Mouse (Mus musculus) MEL (cell line): ENCODE results near the gene Gm12185. TPM values are rescaled to one million over a fixed set of nuclear protein-coding genes. Genes with fewer than 3 reads are reported as not detected.

ENCODE experiments used
- DNase-seq: peaks from one replicate; pipeline ENCODE4 v3.0.0; 2011; ENCODE audit warnings: low read depth, low spot score
- H3K27ac ChIP-seq: 2 replicates; pipeline ENCODE4 v1.5.1; 2012; ENCODE audit warnings: low read depth, mild to moderate bottlenecking, control low read depth, low read length, moderate library complexity; ENCODE audit not compliant: control insufficient read depth
- H3K27me3 ChIP-seq, 2 experiments: fragments of 150-350 bp in 1 of 2; sonication (generic) in 1 of 2; 2 replicates each; pipeline ENCODE4 v1.6.1; 2012; ENCODE audit warnings: low read length in 2 of 2, mild to moderate bottlenecking in 2 of 2, improper control_type of control experiment in 1 of 2, moderate library complexity in 1 of 2; ENCODE audit not compliant: insufficient read depth in 2 of 2, control insufficient read depth in 1 of 2
- H3K36me3 ChIP-seq, 2 experiments: 2 replicates each; pipeline ENCODE4 v1.6.1; 2012 to 2014; ENCODE audit warnings: low read length in 2 of 2, improper control_type of control experiment in 1 of 2, inconsistent platforms in 1 of 2, mild to moderate bottlenecking in 1 of 2; ENCODE audit not compliant: insufficient read depth in 2 of 2, control insufficient read depth in 1 of 2
- H3K4me1 ChIP-seq, 2 experiments: fragments of 150-350 bp in 1 of 2; sonication (generic) in 1 of 2; 2 replicates each; pipeline ENCODE4 v1.6.1; 2012; ENCODE audit warnings: low read length in 2 of 2, improper control_type of control experiment in 1 of 2, mild to moderate bottlenecking in 1 of 2; ENCODE audit not compliant: insufficient read depth in 2 of 2, control insufficient read depth in 1 of 2
- H3K4me3 ChIP-seq, 2 experiments: fragments of 150-350 bp in 1 of 2; sonication (generic) in 1 of 2; 2 replicates each; pipeline ENCODE4 v1.5.1; 2012; ENCODE audit warnings: low read depth in 2 of 2, low read length in 2 of 2, mild to moderate bottlenecking in 2 of 2, moderate library complexity in 2 of 2, control low read depth in 1 of 2, improper control_type of control experiment in 1 of 2; ENCODE audit not compliant: control insufficient read depth in 1 of 2, insufficient read depth in 1 of 2
- H3K79me2 ChIP-seq: 2 replicates; pipeline ENCODE4 v1.6.1; 2012; ENCODE audit warnings: mild to moderate bottlenecking, low read length, moderate library complexity; ENCODE audit not compliant: control insufficient read depth, poor library complexity, insufficient read depth
- H3K9ac ChIP-seq: 2 replicates; pipeline ENCODE4 v1.6.1; 2012; ENCODE audit warnings: low read depth, mild to moderate bottlenecking, control low read depth, low read length, moderate library complexity; ENCODE audit not compliant: control insufficient read depth, poor library complexity, severe bottlenecking
- H3K9me3 ChIP-seq: fragments of 150-350 bp; sonication (generic); replicated peaks from 2 replicates; pipeline ENCODE4 v1.6.1; 2012; ENCODE audit warnings: mild to moderate bottlenecking, low read length, improper control_type of control experiment, moderate library complexity; ENCODE audit not compliant: insufficient read depth
- CHD1 ChIP-seq: IDR thresholded peaks from 2 replicates; pipeline ENCODE4 v1.6.1; 2012; ENCODE audit warnings: low read depth, mild to moderate bottlenecking, inconsistent platforms, low read length, improper control_type of control experiment
- CHD2 ChIP-seq: IDR thresholded peaks from 2 replicates; pipeline ENCODE4 v1.6.1; 2011; ENCODE audit warnings: low read length, improper control_type of control experiment
- EP300 ChIP-seq, 2 experiments: IDR thresholded peaks; 2 replicates each; pipeline ENCODE4 v1.6.1; 2011; ENCODE audit warnings: improper control_type of control experiment in 2 of 2, low read length in 2 of 2, low read depth in 1 of 2, mild to moderate bottlenecking in 1 of 2
- GABPA ChIP-seq: IDR thresholded peaks from 2 replicates; pipeline ENCODE4 v1.6.1; 2012; ENCODE audit warnings: low read depth, mild to moderate bottlenecking, inconsistent platforms, low read length, improper control_type of control experiment, moderate library complexity
- GATA1 ChIP-seq: IDR thresholded peaks from 2 replicates; pipeline ENCODE4 v1.6.1; 2011; ENCODE audit warnings: low read depth, low read length, improper control_type of control experiment
- JUND ChIP-seq: IDR thresholded peaks from 2 replicates; pipeline ENCODE4 v1.6.1; 2011; ENCODE audit warnings: low read depth, mild to moderate bottlenecking, improper control_type of control experiment, low read length
- MAFK ChIP-seq: IDR thresholded peaks from 2 replicates; pipeline ENCODE4 v1.6.1; 2011; ENCODE audit warnings: low read depth, mild to moderate bottlenecking, low read length, improper control_type of control experiment, borderline replicate concordance
- MYC ChIP-seq: IDR thresholded peaks from 2 replicates; pipeline ENCODE4 v1.6.1; 2011; ENCODE audit warnings: low read depth, mild to moderate bottlenecking, low read length, improper control_type of control experiment, moderate library complexity
- RAD21 ChIP-seq: IDR thresholded peaks from 2 replicates; pipeline ENCODE4 v1.6.1; 2011; ENCODE audit warnings: mild to moderate bottlenecking, low read depth, low read length, improper control_type of control experiment
- RCOR1 ChIP-seq: IDR thresholded peaks from 2 replicates; pipeline ENCODE4 v1.6.1; 2012; ENCODE audit warnings: low read depth, mild to moderate bottlenecking, inconsistent platforms, low read length, improper control_type of control experiment
- SIN3A ChIP-seq: IDR thresholded peaks from 2 replicates; pipeline ENCODE4 v1.6.1; 2012; ENCODE audit warnings: low read length, improper control_type of control experiment, inconsistent platforms
- TAL1 ChIP-seq: IDR thresholded peaks from 2 replicates; pipeline ENCODE4 v1.6.1; 2012; ENCODE audit warnings: mild to moderate bottlenecking, inconsistent platforms, low read length, moderate library complexity, mixed read lengths
- TBP ChIP-seq: IDR thresholded peaks from 2 replicates; pipeline ENCODE4 v1.8.0; 2011; ENCODE audit warnings: low read depth, low read length, improper control_type of control experiment
- ZC3H11A ChIP-seq: IDR thresholded peaks from 2 replicates; pipeline ENCODE4 v1.6.1; 2012; ENCODE audit warnings: low read depth, mild to moderate bottlenecking, inconsistent platforms, low read length, improper control_type of control experiment
- ZKSCAN1 ChIP-seq: IDR thresholded peaks from 2 replicates; pipeline ENCODE4 v1.6.1; 2012; ENCODE audit warnings: low read depth, mild to moderate bottlenecking, inconsistent platforms, low read length, improper control_type of control experiment, moderate library complexity
- ZMIZ1 ChIP-seq: IDR thresholded peaks from 2 replicates; pipeline ENCODE4 v1.6.1; 2012; ENCODE audit warnings: low read depth, mild to moderate bottlenecking, inconsistent platforms, low read length, improper control_type of control experiment, moderate library complexity
- ZNF384 ChIP-seq: IDR thresholded peaks from 2 replicates; pipeline ENCODE4 v1.6.1; 2012; ENCODE audit warnings: low read depth, mild to moderate bottlenecking, inconsistent platforms, low read length, improper control_type of control experiment
- polyA plus RNA-seq, 2 experiments: library from polyadenylated mRNA; stranded (reverse) in 1 of 2; unstranded in 1 of 2; fragments of >175 nt in 1 of 2; fragments of >200 nt in 1 of 2; gene quantifications; 2 replicates each; pipeline versions ENCODE4 v1.2.1 to v1.2.4; 2012; ENCODE audit warnings: low replicate concordance in 2 of 2, low read depth in 1 of 2; ENCODE audit not compliant: insufficient read length in 2 of 2, insufficient read depth in 1 of 2, missing spikeins in 1 of 2
- total RNA-seq: library from RNA; depleted of rRNA; stranded (reverse); fragments of 300-350 nt; gene quantifications from 2 replicates; pipeline ENCODE4 v1.2.3, GENCODE M21; 2012

Gene Gm12185
- total and polyA plus RNA-seq, 3 experiments = not detected

GRCm38 (mm10) chr11:48873591-48874290 is 118.3 kb downstream of the Gm12185 start (continued):
- TF ChIP-seq ZC3H11A (peak; percentile 36; the same call in 1 of the 2 replicates), ZNF384 (no peak), JUND (no peak), RAD21 (peak; percentile 20; the same call in 1 of the 2 replicates), TAL1 (peak; percentile 74), CHD2 (no peak), TBP (peak; percentile 72; the same call in 1 of the 2 replicates), MYC (peak; percentile 41; the same call in 1 of the 2 replicates), ZMIZ1 (no peak), CHD1 (0 out of 2 replicates have a peak, but pooled peaks have one; percentile 39), GABPA (no peak), ZKSCAN1 (no peak), MAFK (no peak), SIN3A (peak; percentile 91), RCOR1 (peak; percentile 73; the same call in 1 of the 2 replicates)
- TF ChIP-seq, all 39 proteins: peak for 20

DNA sequence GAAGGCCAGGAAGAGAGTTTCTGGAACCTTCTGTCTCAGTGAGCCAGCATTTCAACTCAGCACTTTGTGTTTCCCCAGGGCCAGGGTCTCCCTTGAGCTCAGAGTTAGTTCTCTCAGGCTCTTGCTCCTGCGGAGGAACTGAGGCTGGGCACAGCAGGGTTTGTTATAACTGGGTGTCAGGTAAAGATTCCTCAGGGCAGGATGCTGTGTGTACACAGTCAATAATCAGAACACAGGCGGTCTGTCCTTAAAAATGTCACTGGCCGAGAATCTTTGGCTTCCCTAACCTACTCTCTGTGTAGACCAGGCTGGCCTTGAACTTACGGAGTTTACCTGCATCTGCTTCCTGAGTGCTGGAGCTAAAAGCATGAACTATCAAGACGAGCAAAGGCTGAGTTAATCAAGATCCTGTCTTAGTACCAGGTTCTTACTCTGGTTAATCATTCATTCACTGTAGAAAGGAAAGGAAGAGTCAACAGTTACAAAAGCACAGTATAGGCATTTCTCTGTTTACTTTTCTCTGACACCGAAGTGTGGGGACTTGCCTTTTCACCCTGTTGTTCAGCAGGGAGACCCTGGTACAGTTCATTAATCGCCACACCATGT is 119.2 kb downstream of the Gm12185 start:
- Histone ChIP-seq H3K27ac (peak overlapping the region; percentile 95), H3K36me3 (peaks cover 0 to 23% of the 10 kb centered on the region in 2 experiments; a peak in 2 of 4 replicates), H3K79me2 (peaks cover 16% of the 10 kb centered on the region; the same call in 1 of the 2 replicates), H3K9ac (peak overlapping the region; percentile 89), H3K4me3 (peak overlapping the region; percentile 65 to 86), H3K27me3 (no peaks in the 10 kb centered on the region), H3K4me1 (peaks cover 12 to 35% of the 10 kb centered on the region in 2 experiments), H3K9me3 (no peaks in the 10 kb centered on the region)
- TF ChIP-seq GATA1 (no peak), TBP (peak; percentile 99), EP300 (IDR thresholded peaks at IDR 0.05; ENCODE audit: low read depth in 1 of 2, low read length in 2 of 2) (0 out of 4 replicates have a peak, but pooled peaks of 1 of the 2 experiments have one; percentile 5), MYC (0 out of 2 replicates have a peak, but pooled peaks have one; percentile 16)
- peak; percentile 79 for DNase-seq
